9 mouse cellular contexts compared by ENCODE assay signal in the genomic region with DNA sequence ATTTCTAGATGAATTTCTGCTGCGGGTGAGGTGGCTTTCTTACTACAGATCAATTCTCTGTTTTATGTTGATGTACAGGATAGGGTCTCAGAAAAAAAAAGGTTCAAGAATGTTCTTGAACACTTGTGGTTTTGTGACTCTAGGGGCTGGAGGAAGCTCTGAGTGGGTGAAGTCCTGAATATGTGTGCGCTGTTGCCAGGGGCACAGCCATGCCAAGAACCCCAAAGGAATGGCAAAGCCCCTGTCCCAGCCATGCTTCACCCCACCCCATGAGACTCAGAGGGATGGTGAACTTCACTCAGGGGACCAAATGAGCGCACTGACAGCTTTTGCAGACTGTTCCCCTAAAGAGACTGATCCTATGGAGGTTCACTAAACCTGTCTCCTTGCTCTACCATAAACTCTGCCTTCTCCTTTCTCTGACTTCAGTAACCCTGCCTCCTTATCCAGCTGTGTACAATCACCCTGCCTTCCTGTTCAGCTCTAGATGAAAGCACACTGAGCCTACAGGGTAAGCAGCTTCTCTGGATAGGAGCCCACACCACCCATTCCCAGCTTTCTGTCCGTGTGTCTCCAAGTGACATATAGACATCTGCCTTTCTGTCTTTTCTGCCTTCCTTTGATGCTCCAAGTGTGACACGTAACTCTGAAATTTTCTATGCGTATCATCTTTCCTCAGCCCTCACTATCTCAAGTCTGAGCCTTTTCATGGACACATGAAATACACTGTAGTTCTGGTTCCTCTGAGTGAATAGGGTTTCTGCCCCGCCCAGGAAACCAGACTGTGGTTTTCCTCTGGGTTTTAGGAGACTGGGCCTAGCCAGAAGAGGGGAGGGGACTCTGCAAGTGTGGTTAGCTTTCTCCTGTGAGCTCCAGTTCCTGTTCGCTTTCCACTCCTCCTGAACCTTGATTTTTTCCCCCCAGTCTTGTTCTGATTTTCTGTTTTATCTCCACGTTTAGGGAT.
DNase-seq lines count a peak whose midpoint lies in the region; ATAC-seq and TF ChIP-seq lines count a peak whose summit lies in the region.
"Had no signal": no experiment of that assay in that cellular context is flagged by ENCODE, and none has a peak within 500 bp of the region (broad histone marks: within the 10 kb centered on the region; RNA-seq: fewer than 3 reads in every experiment).

No protein-coding gene starts in this region.

- no peak for ATAC-seq in liver, embryonic 11.5 days (replicated peaks; ENCODE audit: low FRiP score)
- ATAC-seq in lung, embryonic 14.5 days (ENCODE audit: insufficient read depth) = no peak

- H3K79me2 ChIP-seq in liver, adult 2 months (ENCODE audit: control insufficient read depth, insufficient read depth, low read length) = peaks cover 33% of the 10 kb centered on the region; the same call in 1 of the 2 replicates

- H3K4me3 ChIP-seq in liver, adult 2 months (ENCODE audit: insufficient read depth, low read depth, low read length) = no peak overlapping the region
- H3K4me3 ChIP-seq in liver, embryonic 11.5 days (ENCODE audit: low read depth, low read length) = no peak overlapping the region
- H3K4me3 ChIP-seq in embryonic fibroblast, embryonic 13.5 days (ENCODE audit: insufficient read depth, low read length) = no peak overlapping the region
- no peak overlapping the region for H3K4me3 ChIP-seq in lung, embryonic 14.5 days (ENCODE audit: low read depth, low read length)
- H3K4me3 ChIP-seq: neural tube, embryonic 12.5 days had no signal

- 84% methylated on average over 9 of the region's 9 CpGs for WGBS in liver, adult 2 months
- 52% methylated on average over 9 of the region's 9 CpGs for WGBS in liver, embryonic 11.5 days
- 71% methylated on average over 9 of the region's 9 CpGs for WGBS in lung, embryonic 14.5 days

- 0 out of 2 replicates have a peak overlapping the region, but pooled peaks have one; percentile 22 for H3K27ac ChIP-seq in liver, adult 2 months (replicated peaks; ENCODE audit: insufficient read depth, low read depth, low read length)
- H3K27ac ChIP-seq in liver, embryonic 11.5 days (ENCODE audit: low read depth, low read length) = no peak overlapping the region
- H3K27ac ChIP-seq in embryonic fibroblast, embryonic 13.5 days (ENCODE audit: insufficient read depth, low read length) = peak overlapping the region; percentile 76
- no peak overlapping the region for H3K27ac ChIP-seq in lung, embryonic 14.5 days (ENCODE audit: low read depth)
- H3K27ac ChIP-seq: neural tube, embryonic 12.5 days had no signal

- no peak overlapping the region for H3K4me2 ChIP-seq in liver, embryonic 11.5 days
- no peak overlapping the region for H3K4me2 ChIP-seq in lung, embryonic 14.5 days
- H3K4me2 ChIP-seq: neural tube, embryonic 12.5 days had no signal

- DNase-seq in liver, adult 2 months (ENCODE audit: extremely low read depth, low read depth, low spot score) = peak; percentile 34
- no peak for DNase-seq in liver, embryonic 11.5 days (ENCODE audit: low spot score)
- DNase-seq in lung, embryonic 14.5 days = peak; percentile 44
- peak; percentile 9 to 10 for DNase-seq in thymus, postnatal 10 days (ENCODE audit: low spot score in 2 of 2)
- no peak for DNase-seq in left cerebral cortex, postnatal 14 days (ENCODE audit: low spot score in 2 of 2)
- DNase-seq in layer of hippocampus, postnatal 14 days (ENCODE audit: low spot score in 2 of 2) = no peak
- no peak for DNase-seq in gastrocnemius, postnatal 4 days (ENCODE audit: low spot score in 2 of 2)

- intact Hi-C loops in left cerebral cortex, postnatal 14 days (cut with DNase I) = no loop called here

- H3K36me3 ChIP-seq in liver, adult 2 months (ENCODE audit: control insufficient read depth, insufficient read depth, low read length) = no peaks in the 10 kb centered on the region
- no peaks in the 10 kb centered on the region for H3K36me3 ChIP-seq in liver, embryonic 11.5 days (ENCODE audit: control insufficient read depth, insufficient read depth, low read length)
- H3K36me3 ChIP-seq in lung, embryonic 14.5 days (ENCODE audit: insufficient read depth) = no peaks in the 10 kb centered on the region
- H3K36me3 ChIP-seq: neural tube, embryonic 12.5 days had no signal

- H3K9ac ChIP-seq in liver, adult 2 months (ENCODE audit: low read depth, low read length) = no peak overlapping the region
- H3K9ac ChIP-seq in liver, embryonic 11.5 days (ENCODE audit: low read depth, low read length) = no peak overlapping the region
- H3K9ac ChIP-seq in lung, embryonic 14.5 days = no peak overlapping the region
- H3K9ac ChIP-seq: neural tube, embryonic 12.5 days had no signal

- H3K9me3 ChIP-seq in liver, embryonic 11.5 days (ENCODE audit: control insufficient read depth, low read length) = no peaks in the 10 kb centered on the region
- H3K9me3 ChIP-seq in lung, embryonic 14.5 days (ENCODE audit: low read depth, low read length) = no peaks in the 10 kb centered on the region
- H3K9me3 ChIP-seq: neural tube, embryonic 12.5 days had no signal

- no peaks in the 10 kb centered on the region for H3K27me3 ChIP-seq in liver, adult 2 months (ENCODE audit: control insufficient read depth, insufficient read depth, low read length)
- H3K27me3 ChIP-seq in liver, embryonic 11.5 days (replicated peaks; ENCODE audit: control insufficient read depth, insufficient read depth, low read length) = no peaks in the 10 kb centered on the region
- no peaks in the 10 kb centered on the region for H3K27me3 ChIP-seq in lung, embryonic 14.5 days (ENCODE audit: insufficient read depth, low read length)
- H3K27me3 ChIP-seq: neural tube, embryonic 12.5 days had no signal

- H3K4me1 ChIP-seq in liver, adult 2 months (ENCODE audit: control insufficient read depth, insufficient read depth, low read length) = peaks cover 8% of the 10 kb centered on the region
- no peaks in the 10 kb centered on the region for H3K4me1 ChIP-seq in liver, embryonic 11.5 days (replicated peaks; ENCODE audit: control insufficient read depth, insufficient read depth, low read length)
- H3K4me1 ChIP-seq in embryonic fibroblast, embryonic 13.5 days (ENCODE audit: control insufficient read depth, insufficient read depth, low read length) = peaks cover 7% of the 10 kb centered on the region
- no peaks in the 10 kb centered on the region for H3K4me1 ChIP-seq in lung, embryonic 14.5 days (ENCODE audit: insufficient read depth)
- H3K4me1 ChIP-seq: neural tube, embryonic 12.5 days had no signal

- TF ChIP-seq CTCF in liver, adult 2 months (IDR thresholded peaks at IDR 0.05; ENCODE audit: low read depth, low read length) = no peak
- TF ChIP-seq CTCF in embryonic fibroblast, embryonic 13.5 days (IDR thresholded peaks at IDR 0.05; ENCODE audit: borderline replicate concordance, insufficient read depth, low read length) = no peak
- no peak for TF ChIP-seq CTCF in lung, embryonic 14.5 days (IDR thresholded peaks at IDR 0.05; ENCODE audit: low read depth)

- TF ChIP-seq POLR2A in liver, adult 2 months (IDR thresholded peaks at IDR 0.05; ENCODE audit: extremely low read depth, insufficient read depth, low read length) = no peak
- no peak; the same call in 1 of the 2 replicates for TF ChIP-seq POLR2A in embryonic fibroblast, embryonic 13.5 days (IDR thresholded peaks at IDR 0.05; ENCODE audit: low read depth, low read length)

Comparison
In these comparisons a context has a peak if more than half of its experiments do, and no peak if none do; other contexts are left out.
1. DNase-seq: peak in liver, adult 2 months (single experiment), lung, embryonic 14.5 days (single experiment) and thymus, postnatal 10 days (2 of 2); none in liver, embryonic 11.5 days (single experiment), left cerebral cortex, postnatal 14 days (0 of 2), layer of hippocampus, postnatal 14 days (0 of 2) and gastrocnemius, postnatal 4 days (0 of 2).
2. H3K27ac ChIP-seq: peak in liver, adult 2 months (single experiment) and embryonic fibroblast, embryonic 13.5 days (single experiment); none in liver, embryonic 11.5 days (single experiment) and lung, embryonic 14.5 days (single experiment).